Mouse (Mus musculus): ENCODE measurements at regions not wholly inside any gene's neighbourhood (a gene's known extent, or its start where the extent isn't known, plus 50 kb on each side); places are given as distances from the start of the nearest gene placed in this dataset.

- no peaks in the 10 kb centered on the region for H3K36me3 ChIP-seq (ENCODE audit: control insufficient read depth, insufficient read depth, low read length)
- H3K9ac ChIP-seq (ENCODE audit: low read depth, low read length) = no peak overlapping the region
- no peak for ATAC-seq (ENCODE audit: low FRiP score)
- H3K27ac ChIP-seq (ENCODE audit: low read depth, low read length) = no peak overlapping the region
- H3K27me3 ChIP-seq (ENCODE audit: control insufficient read depth, insufficient read depth, low read length) = no peaks in the 10 kb centered on the region
- WGBS = 67% methylated on average over 11 of the region's 11 CpGs
- H3K4me2 ChIP-seq (replicated peaks; ENCODE audit: low read depth, low read length) = no peak overlapping the region
- H3K4me3 ChIP-seq (ENCODE audit: low read depth, low read length) = no peak overlapping the region
- no peaks in the 10 kb centered on the region for H3K9me3 ChIP-seq (ENCODE audit: control insufficient read depth, low read length)
- no peaks in the 10 kb centered on the region for H3K4me1 ChIP-seq (replicated peaks; ENCODE audit: control insufficient read depth, insufficient read depth, low read length)
- no peak for DNase-seq (ENCODE audit: low spot score)
Observed at GRCm38 (mm10) chr11:32893146-32893903, 68.9 kb upstream of the Smim23 start.

- H3K9me3 ChIP-seq (ENCODE audit: control insufficient read depth, low read length) = no peaks in the 10 kb centered on the region
- no peak for ATAC-seq (ENCODE audit: low FRiP score)
- no peak overlapping the region for H3K9ac ChIP-seq (ENCODE audit: low read depth, low read length)
- no peak overlapping the region for H3K4me3 ChIP-seq (ENCODE audit: low read depth, low read length)
- H3K27ac ChIP-seq (ENCODE audit: low read depth, low read length) = no peak overlapping the region
- H3K4me2 ChIP-seq (replicated peaks; ENCODE audit: low read depth, low read length) = no peak overlapping the region
- H3K27me3 ChIP-seq (ENCODE audit: control insufficient read depth, insufficient read depth, low read length) = no peaks in the 10 kb centered on the region
- H3K36me3 ChIP-seq (ENCODE audit: control insufficient read depth, insufficient read depth, low read length) = no peaks in the 10 kb centered on the region
- 92% methylated on average over 5 of the region's 5 CpGs for WGBS
- DNase-seq (ENCODE audit: low spot score) = no peak
- H3K4me1 ChIP-seq (replicated peaks; ENCODE audit: control insufficient read depth, insufficient read depth, low read length) = no peaks in the 10 kb centered on the region
Observed at GRCm38 (mm10) chr11:32892496-32892895, 68.1 kb upstream of the Smim23 start.

GRCm38 (mm10) chr11:32889248-32889647, 64.8 kb upstream of the Smim23 start:
- Histone ChIP-seq H3K4me3 (ENCODE audit: low read depth, low read length) (no peak overlapping the region), H3K9me3 (ENCODE audit: control insufficient read depth, low read length) (no peaks in the 10 kb centered on the region), H3K9ac (ENCODE audit: low read depth, low read length) (no peak overlapping the region), H3K36me3 (ENCODE audit: control insufficient read depth, insufficient read depth, low read length) (no peaks in the 10 kb centered on the region), H3K27ac (ENCODE audit: low read depth, low read length) (no peak overlapping the region), H3K4me2 (replicated peaks; ENCODE audit: low read depth, low read length) (no peak overlapping the region), H3K4me1 (replicated peaks; ENCODE audit: control insufficient read depth, insufficient read depth, low read length) (no peaks in the 10 kb centered on the region), H3K27me3 (ENCODE audit: control insufficient read depth, insufficient read depth, low read length) (no peaks in the 10 kb centered on the region)
- DNase-seq (ENCODE audit: low spot score) (no peak), ATAC-seq (ENCODE audit: low FRiP score) (no peak)
- WGBS = 49% methylated on average over 7 of the region's 7 CpGs

GRCm38 (mm10) chr11:32884744-32885143, 60.3 kb upstream of the Smim23 start:
- 69% methylated on average over 4 of the region's 4 CpGs for WGBS

GRCm38 (mm10) chr11:32883062-32883852, 58.9 kb upstream of the Smim23 start:
- no peak for ATAC-seq (ENCODE audit: low FRiP score)
- 64% methylated on average over 9 of the region's 10 CpGs for WGBS
- Histone ChIP-seq H3K9me3 (ENCODE audit: control insufficient read depth, low read length) (no peaks in the 10 kb centered on the region), H3K9ac (ENCODE audit: low read depth, low read length) (no peak overlapping the region), H3K27ac (ENCODE audit: low read depth, low read length) (no peak overlapping the region), H3K27me3 (ENCODE audit: control insufficient read depth, insufficient read depth, low read length) (no peaks in the 10 kb centered on the region), H3K36me3 (ENCODE audit: control insufficient read depth, insufficient read depth, low read length) (no peaks in the 10 kb centered on the region), H3K4me2 (replicated peaks; ENCODE audit: low read depth, low read length) (no peak overlapping the region), H3K4me1 (replicated peaks; ENCODE audit: control insufficient read depth, insufficient read depth, low read length) (no peaks in the 10 kb centered on the region), H3K4me3 (ENCODE audit: low read depth, low read length) (no peak overlapping the region)
- no peak for DNase-seq (ENCODE audit: low spot score)

More at GRCm38 (mm10) chr11:32884744-32885143, 60.3 kb upstream of the Smim23 start:
- H3K4me3 ChIP-seq (ENCODE audit: low read depth, low read length) = no peak overlapping the region
- H3K27me3 ChIP-seq (ENCODE audit: control insufficient read depth, insufficient read depth, low read length) = no peaks in the 10 kb centered on the region
- H3K4me1 ChIP-seq (replicated peaks; ENCODE audit: control insufficient read depth, insufficient read depth, low read length) = no peaks in the 10 kb centered on the region
- H3K9ac ChIP-seq (ENCODE audit: low read depth, low read length) = no peak overlapping the region
- H3K4me2 ChIP-seq (replicated peaks; ENCODE audit: low read depth, low read length) = no peak overlapping the region
- DNase-seq (ENCODE audit: low spot score) (no peak), ATAC-seq (ENCODE audit: low FRiP score) (no peak)
- H3K36me3 ChIP-seq (ENCODE audit: control insufficient read depth, insufficient read depth, low read length) = no peaks in the 10 kb centered on the region
- no peak overlapping the region for H3K27ac ChIP-seq (ENCODE audit: low read depth, low read length)
- H3K9me3 ChIP-seq (ENCODE audit: control insufficient read depth, low read length) = no peaks in the 10 kb centered on the region

- Histone ChIP-seq H3K27ac (ENCODE audit: low read depth, low read length) (no peak overlapping the region), H3K9ac (ENCODE audit: low read depth, low read length) (no peak overlapping the region), H3K4me1 (replicated peaks; ENCODE audit: control insufficient read depth, insufficient read depth, low read length) (no peaks in the 10 kb centered on the region), H3K4me2 (replicated peaks; ENCODE audit: low read depth, low read length) (no peak overlapping the region), H3K4me3 (ENCODE audit: low read depth, low read length) (no peak overlapping the region), H3K27me3 (ENCODE audit: control insufficient read depth, insufficient read depth, low read length) (no peaks in the 10 kb centered on the region), H3K9me3 (ENCODE audit: control insufficient read depth, low read length) (no peaks in the 10 kb centered on the region), H3K36me3 (ENCODE audit: control insufficient read depth, insufficient read depth, low read length) (no peaks in the 10 kb centered on the region)
- no peak for DNase-seq (ENCODE audit: low spot score)
- no peak for ATAC-seq (ENCODE audit: low FRiP score)
- WGBS = 96% methylated on average over 3 of the region's 3 CpGs
Observed at GRCm38 (mm10) chr11:32878967-32879366, 54.6 kb upstream of the Smim23 start.

Data from hindbrain, embryonic 11.5 days (tissue).